Mouse (Mus musculus): ENCODE data around the gene Zup1.
"Not testable (repeated sequence)": the region's sequence is repeated elsewhere in the genome, so short reads cannot be mapped to it uniquely, and the experiment has no call there.

DNA sequence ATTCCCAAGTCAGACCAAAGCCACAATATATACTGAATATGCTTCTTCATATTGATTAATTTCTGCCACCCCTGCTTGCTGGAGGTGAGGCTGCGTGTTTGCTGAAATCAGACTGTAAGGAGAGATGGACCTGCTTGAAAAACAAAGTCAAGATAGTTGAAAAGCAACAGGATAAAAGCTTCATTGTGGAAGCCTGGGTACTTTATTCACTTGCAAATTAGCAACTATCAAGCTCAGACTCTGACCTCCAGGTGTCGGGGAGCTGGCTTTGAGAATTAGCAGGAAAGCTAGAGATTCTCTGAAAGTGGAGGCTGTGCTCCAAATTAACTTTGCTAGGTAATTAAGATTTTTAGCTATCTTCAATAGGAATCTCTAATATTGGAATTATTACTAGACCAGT lies 68.7 kb downstream of the Zup1 start:
- not testable (repeated sequence) for TF ChIP-seq CTCF (IDR thresholded peaks at IDR 0.05; ENCODE audit: borderline replicate concordance, control insufficient read depth, extremely low read depth, insufficient read depth, low read length, poor library complexity); POLR2A (IDR thresholded peaks at IDR 0.05; ENCODE audit: control insufficient read depth, extremely low read depth, insufficient read depth, low read length, poor library complexity)

Data from thymus, adult 2 months (tissue).